Mouse (Mus musculus): Measurements from ENCODE around the gene Bbs9. TPM values are rescaled to one million over a fixed set of nuclear protein-coding genes. Genes with fewer than 3 reads are reported as not detected.

The Bbs9 gene
- total RNA-seq, 2 experiments from 2014 or later: 10.5 to 14.7 TPM

DNA sequence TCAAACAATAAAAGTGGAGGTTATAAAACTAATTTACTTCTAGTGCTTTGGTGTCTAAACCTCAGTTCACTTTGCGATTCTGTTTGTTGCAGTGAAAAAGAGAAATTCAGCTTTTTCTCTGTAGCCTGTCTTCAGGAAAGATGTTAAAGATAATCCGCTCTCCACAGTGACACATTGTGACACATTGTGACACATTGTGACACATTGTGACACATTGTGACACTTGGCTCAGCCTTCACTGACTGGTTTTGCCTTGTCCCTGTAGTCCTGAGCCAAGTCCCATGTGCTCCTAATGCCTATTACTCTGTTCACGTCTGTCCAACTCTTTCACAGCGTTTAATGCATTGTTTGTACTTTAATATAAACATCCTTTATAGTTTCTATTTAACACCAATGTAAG is 203.0 kb downstream of the Bbs9 start:
- intact Hi-C loops (cut with DNase I): no loop called here
- no peak for DNase-seq (ENCODE audit: low spot score)

DNA sequence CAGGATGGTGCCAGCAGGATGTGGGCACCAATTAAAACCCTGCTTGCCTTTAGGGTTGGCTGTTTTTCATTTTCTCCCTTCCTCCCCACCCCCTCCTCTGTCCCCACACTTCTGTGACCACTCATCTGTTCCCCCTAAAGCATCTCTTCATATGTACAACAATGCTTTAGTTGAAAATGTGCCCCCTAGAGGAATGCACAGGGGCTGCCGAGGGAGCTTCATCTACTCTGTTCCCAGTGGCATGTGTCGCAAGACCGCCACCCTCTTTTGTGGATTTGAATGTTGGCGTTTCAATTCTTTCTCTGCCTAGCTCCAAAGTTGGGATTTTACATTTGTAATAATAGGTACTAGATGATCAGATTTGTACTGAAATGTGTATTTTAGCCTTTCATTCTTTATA is 204.0 kb downstream of the Bbs9 start:
- no peak for DNase-seq (ENCODE audit: low spot score)
- intact Hi-C loops (cut with DNase I): no loop called here

DNA sequence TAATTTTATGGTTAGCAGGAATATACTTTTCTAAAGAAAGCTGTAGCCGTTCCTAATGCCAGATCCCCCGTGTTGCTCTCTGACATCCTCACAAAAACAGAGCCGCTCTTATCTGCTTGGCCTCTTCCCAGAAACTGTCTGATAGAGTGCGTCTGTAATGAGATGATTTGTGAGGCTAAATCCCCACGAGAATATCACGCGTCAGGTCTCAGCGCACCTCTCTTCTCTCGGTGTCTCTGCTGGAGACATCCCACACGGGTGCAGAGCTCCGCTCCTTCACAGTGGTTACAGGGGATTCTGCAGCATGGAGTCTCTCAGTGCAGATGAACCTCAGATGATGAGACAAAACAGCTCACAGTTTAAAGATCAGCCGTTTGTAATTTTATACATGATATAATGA is 204.5 kb downstream of the Bbs9 start:
- intact Hi-C loops (cut with DNase I): no loop called here
- no peak for DNase-seq (ENCODE audit: low spot score)

DNA sequence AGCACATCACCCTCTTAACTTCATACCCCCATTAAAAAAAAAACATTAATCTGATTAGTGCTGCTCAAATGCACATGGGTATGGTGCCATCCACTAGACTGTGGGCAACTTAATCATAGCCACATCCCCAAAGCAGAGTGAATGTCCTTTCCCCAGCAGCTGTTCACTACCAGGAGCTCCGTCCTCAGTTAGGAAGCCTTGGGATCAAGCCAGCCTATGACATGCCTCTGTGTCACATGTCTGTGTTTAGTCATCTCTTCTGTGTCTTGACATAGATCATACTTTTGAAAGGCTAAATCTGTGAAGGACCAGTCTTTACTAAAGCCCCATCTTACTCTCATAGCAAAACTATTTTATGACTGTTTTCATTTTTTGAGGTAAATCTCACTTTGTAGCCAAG is 205.0 kb downstream of the Bbs9 start:
- no peak for DNase-seq (ENCODE audit: low spot score)
- intact Hi-C loops (cut with DNase I): no loop called here

DNA sequence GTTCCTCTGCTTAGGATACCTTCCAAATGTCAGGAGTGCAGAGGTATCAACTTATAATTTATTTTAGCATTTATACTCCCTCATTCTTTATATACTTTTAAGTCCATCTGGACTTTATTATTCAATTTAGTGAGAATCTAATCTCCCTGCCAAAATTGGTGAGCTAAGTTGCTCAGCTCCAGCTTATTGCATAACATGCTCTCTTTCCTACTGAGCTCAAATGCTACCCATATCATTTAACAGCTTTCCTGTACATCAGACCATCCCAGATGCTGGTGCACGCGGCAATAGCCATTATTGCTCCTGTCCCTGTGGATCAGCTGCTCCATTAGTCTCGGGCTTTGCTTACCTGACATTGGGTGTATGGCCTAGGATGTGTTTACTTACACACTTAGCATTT is 208.3 kb downstream of the Bbs9 start:
- DNase-seq (ENCODE audit: low spot score): no peak
- intact Hi-C loops (cut with DNase I): no loop called here

DNA sequence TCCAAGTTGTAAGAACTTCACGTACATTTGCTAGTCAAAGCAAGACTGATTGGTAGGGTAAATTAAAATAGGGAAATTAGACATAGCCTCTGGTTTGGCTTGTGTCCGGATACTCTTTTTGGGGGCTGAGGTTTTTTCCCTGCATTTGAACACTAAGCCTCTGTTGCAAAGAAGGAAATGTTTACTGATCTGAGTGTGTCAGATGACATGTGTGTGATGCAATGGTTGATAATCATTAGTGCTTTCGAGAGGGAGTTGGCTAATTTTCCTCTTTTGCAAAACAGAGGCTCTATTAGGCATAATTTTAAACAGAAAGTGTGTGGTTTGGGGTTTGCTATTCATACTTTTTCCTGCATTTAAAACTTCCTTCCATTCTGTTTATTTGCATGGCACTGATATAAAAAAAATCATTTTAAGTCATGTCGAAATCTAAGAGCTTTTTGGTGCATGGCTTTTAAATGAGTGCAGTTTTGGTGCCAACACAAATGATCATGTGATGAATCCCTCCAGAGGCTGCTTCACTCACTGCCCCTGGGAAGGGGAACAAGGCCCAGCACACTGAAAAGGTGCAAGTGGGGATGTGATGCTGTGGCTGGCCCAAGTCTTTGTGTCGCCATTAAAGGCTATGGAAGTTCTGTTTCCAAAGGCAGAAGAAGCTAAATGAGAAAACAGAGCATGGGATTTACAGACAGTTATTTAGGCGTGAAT is 211.4 kb downstream of the Bbs9 start:
- DNase-seq (ENCODE audit: low spot score): no peak

DNA sequence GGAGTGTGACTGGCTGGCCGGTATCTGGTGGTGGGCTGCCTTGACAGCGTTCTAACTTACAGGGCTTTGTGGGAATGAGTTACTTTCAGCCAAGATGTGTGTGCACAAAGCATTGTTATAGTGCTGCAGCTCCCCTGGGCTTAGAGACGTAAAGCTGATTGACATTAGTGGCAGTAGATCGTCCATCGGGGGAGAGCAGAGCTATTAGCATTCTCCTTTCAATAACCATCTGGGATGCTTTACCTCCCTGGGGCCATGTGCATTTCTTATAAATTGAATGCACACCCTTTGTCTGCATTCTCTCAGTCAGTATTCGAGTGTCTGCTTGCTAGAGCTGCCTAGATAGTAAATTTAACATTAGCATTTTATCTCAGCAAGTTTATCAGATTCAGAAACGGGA is 214.7 kb downstream of the Bbs9 start:
- intact Hi-C loops (cut with DNase I): no loop called here
- no peak for DNase-seq (ENCODE audit: low spot score)

More for the DNA sequence above, 211.4 kb downstream of the Bbs9 start:
- intact Hi-C loops (cut with DNase I): no loop called here

DNA sequence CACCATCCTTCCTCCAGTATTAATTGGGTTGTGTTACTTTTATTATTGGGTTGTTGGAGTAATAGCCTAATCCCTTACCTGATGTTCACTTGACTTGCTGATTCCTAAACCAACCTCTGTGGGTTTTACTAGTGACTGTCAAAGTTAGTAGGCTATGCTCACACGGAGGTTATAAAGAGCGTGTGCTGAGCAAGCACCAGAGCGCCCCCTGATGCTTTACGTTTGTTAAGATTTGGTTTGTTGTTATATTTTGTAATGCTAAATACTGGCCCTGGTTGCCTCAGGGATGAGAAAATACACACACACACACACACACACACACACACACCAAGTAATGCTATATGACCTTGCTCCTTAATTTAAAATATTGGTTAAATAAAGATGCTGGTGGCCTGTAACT is 219.9 kb downstream of the Bbs9 start:
- intact Hi-C loops (cut with DNase I): no loop called here
- DNase-seq (ENCODE audit: low spot score): no peak

DNA sequence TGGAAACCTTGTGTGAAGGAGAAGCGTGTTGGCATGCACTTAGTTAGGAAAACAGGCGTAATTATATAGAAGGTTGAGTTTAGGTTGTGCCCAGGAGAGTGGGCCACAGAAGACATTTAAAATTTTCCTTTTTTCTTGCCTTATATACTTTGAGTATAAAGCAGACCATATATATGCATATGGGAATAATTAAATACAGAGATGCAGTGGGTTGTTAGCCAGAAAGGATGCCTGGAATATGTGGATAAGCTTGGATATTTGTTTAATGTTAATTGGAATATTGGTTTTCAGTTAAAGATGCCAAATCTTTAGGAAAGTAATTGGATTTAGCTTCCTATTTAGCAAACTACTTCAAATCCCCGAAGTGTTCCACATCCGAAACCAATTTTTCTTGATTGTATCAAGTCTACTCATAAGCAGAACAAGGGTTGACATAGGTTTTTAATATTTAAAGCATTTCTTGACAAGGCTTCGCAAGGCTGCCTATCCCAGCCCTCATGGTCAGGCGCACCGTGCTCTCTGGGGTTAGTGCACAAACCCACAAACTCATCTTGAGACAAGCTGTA is 221.4 kb downstream of the Bbs9 start:
- DNase-seq (ENCODE audit: low spot score): no peak
- intact Hi-C loops (cut with DNase I): no loop called here

DNA sequence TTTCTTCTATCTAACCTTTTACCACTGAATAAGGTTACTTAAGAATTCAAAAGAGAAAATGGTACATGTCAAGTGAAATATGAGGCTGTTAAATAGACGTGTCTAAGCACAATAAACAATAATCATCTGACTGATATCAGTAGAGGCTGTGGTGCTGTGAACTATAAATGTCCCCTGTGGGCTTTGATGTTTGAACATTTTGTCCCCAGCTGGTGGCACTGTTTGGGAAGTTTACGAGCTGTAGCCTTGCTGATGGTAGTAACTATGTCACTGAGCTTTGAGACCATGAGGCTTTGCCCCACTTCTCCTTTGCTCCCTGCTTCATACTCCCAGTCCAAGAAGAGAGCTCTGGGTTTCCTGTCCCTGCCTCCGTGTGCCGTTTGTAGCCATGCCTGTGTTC is 222.3 kb downstream of the Bbs9 start:
- intact Hi-C loops (cut with DNase I): no loop called here
- no peak for DNase-seq (ENCODE audit: low spot score)

DNA sequence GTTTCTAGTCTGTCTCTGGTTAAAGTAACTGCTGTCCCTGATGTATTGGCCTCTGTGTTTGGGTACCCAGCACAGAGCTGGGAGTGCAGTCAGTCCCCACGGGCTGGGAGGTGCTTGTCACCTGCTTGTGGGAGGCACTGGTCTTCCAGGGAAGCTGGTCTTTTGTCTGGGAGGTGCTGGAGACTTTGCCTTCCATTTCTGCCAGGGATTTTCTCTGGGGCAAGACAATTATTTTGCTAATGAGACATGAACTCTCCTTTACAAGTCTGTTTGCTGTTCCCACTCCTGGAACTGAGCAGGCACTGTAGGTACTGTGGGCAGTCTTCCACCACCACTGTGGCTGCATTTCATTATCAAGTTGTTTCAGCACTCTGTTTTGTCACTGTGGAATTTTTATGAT is 223.0 kb downstream of the Bbs9 start:
- DNase-seq (ENCODE audit: low spot score): no peak
- intact Hi-C loops (cut with DNase I): no loop called here

DNA sequence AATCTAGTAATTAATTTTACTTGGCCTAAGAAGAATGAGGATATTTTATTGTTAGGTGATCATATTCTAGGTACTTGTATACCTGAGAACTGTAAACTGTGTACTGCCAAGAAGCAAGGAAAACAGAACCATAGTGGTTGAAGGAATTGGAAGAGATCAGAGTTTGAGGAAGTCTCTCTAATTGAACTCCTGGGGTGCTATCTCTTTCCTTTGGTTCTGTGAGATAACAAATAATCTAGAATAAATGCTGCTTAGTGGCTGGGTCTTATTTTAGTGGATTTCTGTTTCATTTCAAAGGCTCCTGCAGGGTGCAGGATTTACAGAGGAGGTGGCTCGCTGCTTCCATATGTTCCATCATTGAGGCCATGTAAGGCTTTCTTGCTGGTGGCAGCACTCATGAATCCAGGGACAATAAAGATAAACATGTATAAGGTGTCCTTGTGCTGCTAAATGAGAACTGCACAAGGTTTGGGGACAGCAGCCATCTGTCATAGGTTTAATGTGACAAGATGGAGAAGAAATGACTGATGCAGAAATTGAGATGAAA is 226.6 kb downstream of the Bbs9 start:
- no peak for DNase-seq (ENCODE audit: low spot score)
- intact Hi-C loops (cut with DNase I): loop anchor here (10.0 kb wide), 3 partner anchors 147 to 543 kb away; no protein-coding TSS in a partner anchor

DNA sequence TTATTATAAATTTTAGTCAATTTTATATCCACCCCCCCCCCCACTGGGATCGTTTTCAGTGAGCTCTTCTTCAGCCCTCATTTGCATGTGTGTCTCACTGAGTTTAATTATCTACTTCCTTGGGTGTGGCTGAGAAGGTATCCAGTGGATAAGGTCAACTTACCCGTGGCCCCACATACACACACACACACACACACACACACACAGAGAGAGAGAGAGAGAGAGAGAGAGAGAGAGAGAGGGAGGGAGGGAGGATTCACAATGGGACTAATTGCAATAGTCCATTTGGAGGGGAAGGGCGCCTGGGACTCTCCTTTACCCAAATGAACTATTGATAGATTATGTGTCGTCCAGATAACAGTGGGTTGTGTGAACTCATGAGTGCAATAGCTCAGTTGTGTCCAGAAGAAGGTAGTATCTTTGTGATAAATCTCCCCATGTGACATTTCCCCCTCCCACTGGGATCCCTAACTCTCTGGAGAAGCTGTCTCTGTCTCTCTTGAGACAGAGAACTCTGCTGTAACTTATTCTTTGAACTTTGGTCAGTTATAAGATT is 227.4 kb downstream of the Bbs9 start:
- intact Hi-C loops (cut with DNase I): loop anchor here (10.0 kb wide), 3 partner anchors 148 to 542 kb away; no protein-coding TSS in a partner anchor
- no peak for DNase-seq (ENCODE audit: low spot score)

DNA sequence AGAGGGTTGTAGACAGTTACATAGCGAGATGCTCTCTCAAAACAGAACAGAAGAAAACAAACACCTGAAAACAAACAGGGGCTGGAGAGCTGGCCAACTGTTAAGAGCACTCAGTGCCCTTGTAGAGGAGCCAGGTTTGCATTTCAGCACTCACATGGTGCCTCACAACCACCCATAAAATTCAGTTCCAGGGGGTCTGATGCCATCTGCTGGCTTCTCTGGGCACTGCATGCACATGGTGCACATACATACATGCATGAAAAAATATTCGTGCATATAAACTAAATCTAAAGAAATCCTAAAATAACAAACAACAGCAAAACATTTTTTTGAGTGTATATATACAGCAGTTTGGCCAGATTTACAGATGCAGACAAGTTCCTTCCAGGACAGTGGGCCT is 228.0 kb downstream of the Bbs9 start:
- intact Hi-C loops (cut with DNase I): loop anchor here (10.0 kb wide), 3 partner anchors 149 to 541 kb away; no protein-coding TSS in a partner anchor
- DNase-seq (ENCODE audit: low spot score): no peak

DNA sequence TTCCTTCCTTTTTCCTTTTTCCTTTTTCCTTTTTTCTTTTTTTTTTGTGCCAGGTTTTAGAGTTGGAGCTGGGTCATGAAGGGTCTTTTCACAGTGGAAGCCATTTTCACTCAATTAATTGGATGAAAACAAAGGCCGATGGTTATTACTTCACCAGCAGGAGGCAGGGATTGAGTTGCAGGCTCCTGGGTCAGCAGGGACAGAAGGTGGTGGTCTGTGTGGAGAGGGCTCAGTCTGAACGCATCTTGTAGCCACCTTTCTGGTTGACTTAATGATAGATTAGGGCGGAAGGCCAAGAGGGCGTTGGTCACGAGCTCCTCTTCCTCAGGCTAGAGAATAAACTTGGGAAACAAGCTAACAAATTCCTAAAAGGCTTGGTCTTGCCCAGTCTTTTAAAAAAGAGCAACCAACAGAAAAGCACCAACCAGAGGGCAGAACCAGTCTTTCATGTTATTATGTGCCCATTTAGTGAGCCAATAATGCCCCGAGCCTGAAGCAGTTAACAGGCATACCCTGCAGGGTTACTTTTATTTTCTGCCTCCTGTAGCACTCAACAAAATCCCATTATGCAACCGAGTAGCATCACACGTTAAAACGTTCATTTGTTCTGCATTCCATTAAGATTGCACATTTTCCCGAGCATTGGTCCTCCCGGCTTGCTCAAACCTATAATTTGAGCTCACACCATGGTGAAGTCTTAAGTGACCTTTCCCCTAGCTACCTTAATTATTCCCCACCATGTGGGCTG is 231.8 kb downstream of the Bbs9 start:
- intact Hi-C loops (cut with DNase I): loop anchor here (10.0 kb wide), 3 partner anchors 153 to 537 kb away; no protein-coding TSS in a partner anchor
- DNase-seq (ENCODE audit: low spot score): no peak

DNA sequence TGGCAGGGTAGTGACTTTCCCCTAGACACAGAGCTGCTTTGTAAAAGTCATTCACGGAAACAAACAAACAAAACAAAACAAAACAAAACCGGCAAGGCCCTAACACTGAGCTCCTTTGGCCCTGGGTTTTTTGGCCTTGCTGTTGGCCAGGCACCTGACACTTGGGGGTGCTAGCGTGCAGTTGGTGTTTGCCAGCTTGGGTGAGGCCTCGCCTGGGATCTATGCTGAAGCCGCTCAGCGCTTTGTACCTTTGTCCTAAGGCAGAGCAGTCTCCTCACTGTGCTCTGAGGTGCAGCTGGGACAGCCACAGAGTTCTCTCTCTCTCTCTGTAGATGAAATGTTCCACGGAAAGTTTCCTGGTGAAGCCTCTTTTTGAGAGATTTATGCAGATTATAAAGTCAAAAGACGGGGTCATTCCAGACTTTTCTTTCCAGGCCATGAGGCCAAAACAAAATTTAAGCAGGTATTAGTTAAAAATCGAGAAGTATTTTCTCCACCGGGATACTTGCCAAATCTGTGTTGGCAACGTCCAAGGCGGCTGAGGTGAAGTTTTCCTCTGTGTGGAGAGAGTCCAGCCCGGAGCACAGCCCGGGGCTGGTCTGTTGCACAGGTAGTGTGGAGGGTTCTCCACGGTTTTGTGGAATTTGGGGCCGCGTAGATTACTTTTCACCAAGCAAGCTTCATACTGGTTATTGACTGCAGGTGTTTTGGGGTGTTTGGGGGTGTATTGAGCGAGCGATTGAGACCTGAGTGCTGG is 233.6 kb downstream of the Bbs9 start:
- intact Hi-C loops (cut with DNase I): loop anchor here (10.0 kb wide), 3 partner anchors 154 to 536 kb away; no protein-coding TSS in a partner anchor
- DNase-seq (ENCODE audit: low spot score): peak; percentile 26

DNA sequence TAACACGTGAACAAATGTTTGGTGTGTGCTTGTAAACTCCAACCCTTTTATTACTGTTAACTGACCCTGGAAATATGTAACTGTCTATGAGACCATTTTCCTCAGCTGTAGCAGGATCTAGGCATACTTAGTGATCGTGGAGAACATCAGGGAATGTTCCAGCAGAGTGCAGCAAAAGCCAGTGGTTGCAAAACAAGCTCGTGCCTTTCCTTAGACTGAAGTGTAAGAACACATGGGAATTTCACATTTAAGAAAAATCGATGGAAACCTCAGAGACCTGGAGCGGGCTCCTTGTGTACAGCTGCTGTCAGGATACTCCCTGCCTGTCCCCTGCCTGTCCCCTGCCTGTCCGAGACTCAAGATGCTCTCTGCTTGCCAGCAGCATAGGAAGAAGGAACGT is 234.5 kb downstream of the Bbs9 start:
- no peak for DNase-seq (ENCODE audit: low spot score)
- intact Hi-C loops (cut with DNase I): loop anchor here (10.0 kb wide), 4 partner anchors 85 to 685 kb away; no protein-coding TSS in a partner anchor

DNA sequence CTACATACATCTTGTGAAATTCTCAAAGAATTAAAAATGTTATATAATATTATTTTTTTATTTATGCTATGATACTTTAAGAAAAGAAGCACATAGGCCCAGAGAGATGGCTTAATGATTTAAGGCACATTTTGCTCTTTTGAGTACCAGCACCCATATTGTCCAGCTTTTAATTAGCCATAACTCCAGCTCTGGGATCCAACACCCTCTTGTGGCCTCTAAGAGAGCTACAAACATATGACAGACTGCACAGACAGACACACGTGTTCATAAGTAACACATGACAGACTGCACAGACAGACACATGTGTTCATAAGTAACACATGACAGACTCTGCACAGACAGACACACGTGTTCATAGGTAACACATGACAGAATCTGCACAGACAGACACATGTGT is 235.8 kb downstream of the Bbs9 start:
- intact Hi-C loops (cut with DNase I): loop anchor here (10.0 kb wide), 4 partner anchors 83 to 683 kb away; no protein-coding TSS in a partner anchor

DNA sequence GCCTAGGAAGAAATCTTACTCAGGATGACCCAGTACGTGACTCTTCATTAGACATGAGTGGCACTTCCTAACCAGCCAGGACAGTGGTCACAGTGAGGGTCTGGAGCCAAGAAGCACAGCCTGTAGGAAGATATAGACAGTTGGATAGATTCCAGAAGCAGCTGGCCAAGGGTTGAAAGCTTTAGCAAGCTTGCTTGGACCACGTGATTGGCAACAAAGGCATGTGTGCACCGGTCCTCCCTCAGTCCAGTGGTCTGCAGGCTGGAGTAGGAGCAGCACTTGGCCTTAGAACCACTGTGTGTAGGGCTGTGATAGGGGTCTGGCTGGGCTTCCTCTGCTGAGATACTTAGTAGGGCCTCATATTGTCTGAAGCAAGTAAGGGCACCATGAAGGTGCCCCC is 237.2 kb downstream of the Bbs9 start:
- intact Hi-C loops (cut with DNase I): loop anchor here (10.0 kb wide), 4 partner anchors 82 to 682 kb away; no protein-coding TSS in a partner anchor
- no peak for DNase-seq (ENCODE audit: low spot score)

More for the DNA sequence above, 235.8 kb downstream of the Bbs9 start:
- no peak for DNase-seq (ENCODE audit: low spot score)

All from heart, postnatal 25 days (tissue).